In the genomic region with DNA sequence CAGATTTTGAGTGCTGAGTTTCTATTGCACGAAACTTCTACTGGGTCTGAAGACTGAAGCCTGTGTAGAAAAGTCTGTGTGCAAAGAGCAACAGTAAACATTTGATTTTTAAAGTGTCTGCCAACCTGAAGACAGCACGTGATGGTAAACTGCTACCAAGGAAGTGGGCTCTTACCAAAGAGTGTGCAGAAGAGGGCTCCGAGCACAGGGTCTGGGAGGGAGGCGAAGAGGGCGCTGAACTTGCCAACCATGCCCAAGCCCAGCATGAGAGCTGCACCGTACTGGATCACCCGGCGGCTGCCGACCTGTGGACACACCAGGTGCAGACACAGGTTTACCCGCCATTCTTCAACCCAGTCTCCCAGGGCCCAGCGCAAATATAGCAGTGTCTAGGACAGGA, we compare ENCODE assay signal across 21 mouse cellular contexts. TPM values are rescaled to one million over a fixed set of nuclear protein-coding genes. Genes with fewer than 3 reads are reported as not detected.
DNase-seq lines count a peak whose midpoint lies in the region; TF ChIP-seq lines count a peak whose summit lies in the region.
"Had no signal": no experiment of that assay in that cellular context is flagged by ENCODE, and none has a peak within 500 bp of the region (broad histone marks: within the 10 kb centered on the region; RNA-seq: fewer than 3 reads in every experiment).

No protein-coding gene starts in this region.

- TF ChIP-seq CTCF in lung, adult 2 months (IDR thresholded peaks at IDR 0.05; ENCODE audit: insufficient read depth, low read length), result no peak

- TF ChIP-seq POLR2A in lung, adult 2 months (IDR thresholded peaks at IDR 0.05; ENCODE audit: borderline replicate concordance, extremely low read depth, low read depth, low read length), result no peak

- WGBS in lung, adult 2 months, result 61% methylated on average over 11 of the region's 11 CpGs

- peak; percentile 40 to 58 for DNase-seq in lung, adult 18-20 months
- no peak for DNase-seq in lung, adult 2 months
- peak; percentile 20 for DNase-seq in lung, postnatal 14 days
- peak; percentile 43 for DNase-seq in lung, postnatal 36 days
- DNase-seq in spleen, postnatal 4 days (ENCODE audit: low spot score in 2 of 2), result no peak
- no peak for DNase-seq in cerebellum, postnatal 4 days (ENCODE audit: low spot score in 2 of 2)
- DNase-seq: adrenal gland, adult 2 months; adrenal gland, postnatal 10 days; adrenal gland, postnatal 25 days; B cell, adult 2 months; cerebellum, adult 11 months; cerebellum, adult 18-20 months; cerebellum, adult 8-10 months; cerebellum, adult 9-11 months; cerebellum, postnatal 14 days; cerebellum, postnatal 36 days; forebrain, postnatal 0 days had no signal

- H3K4me1 ChIP-seq in lung, adult 2 months (ENCODE audit: control insufficient read depth, insufficient read depth, low read length), result no peaks in the 10 kb centered on the region
- H3K4me1 ChIP-seq: embryonic facial prominence, embryonic 10.5 days; embryonic facial prominence, embryonic 12.5 days; forebrain, embryonic 13.5 days; forebrain, embryonic 15.5 days had no signal

- no peak overlapping the region for H3K4me3 ChIP-seq in lung, adult 2 months (replicated peaks; ENCODE audit: extremely low read depth, low read depth, low read length)
- H3K4me3 ChIP-seq: embryonic facial prominence, embryonic 10.5 days; embryonic facial prominence, embryonic 12.5 days; forebrain, embryonic 13.5 days; forebrain, embryonic 15.5 days had no signal

RNA-seq across cellular contexts. Expression of gene Rassf2, which starts 31.8 kb away (rescaled TPM):
- 26.6 and 27.1 TPM in 2 replicates for polyA plus RNA-seq in lung, adult 2 months (2012; rRNA removed)

Comparison
In these comparisons a context has a peak if more than half of its experiments do, and no peak if none do; other contexts are left out.
1. DNase-seq: peak in lung, adult 18-20 months (2 of 2), lung, postnatal 14 days (single experiment) and lung, postnatal 36 days (single experiment); none in lung, adult 2 months (single experiment), spleen, postnatal 4 days (0 of 2) and cerebellum, postnatal 4 days (0 of 2).